Mouse (Mus musculus) lung, postnatal 4 days (tissue): ENCODE data around the gene Cobll1.

Source experiments
- DNase-seq, 2 experiments: peaks; one replicate each; pipeline ENCODE4 v3.0.0; 2021

Gene Cobll1

DNA sequence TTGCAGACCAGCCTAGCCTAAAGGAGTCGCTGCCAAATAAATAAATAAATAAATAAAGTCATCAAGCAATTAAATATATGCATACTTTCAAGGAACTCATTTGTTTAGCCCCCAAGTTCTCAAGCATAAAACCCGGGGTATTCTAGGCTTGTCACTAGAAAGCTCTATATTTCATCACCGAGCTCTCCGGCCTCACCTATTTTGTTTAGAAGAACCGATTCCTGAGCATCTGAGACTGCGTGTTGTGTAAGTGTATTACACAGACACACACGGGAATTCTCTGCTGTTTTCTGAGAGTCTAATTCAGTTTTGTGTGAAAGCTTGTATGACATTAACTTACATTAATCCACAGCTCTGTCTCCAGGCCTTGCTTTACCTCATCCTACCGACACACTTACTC lies 2.6 kb downstream of the Cobll1 start:
- DNase-seq, result no peak

DNA sequence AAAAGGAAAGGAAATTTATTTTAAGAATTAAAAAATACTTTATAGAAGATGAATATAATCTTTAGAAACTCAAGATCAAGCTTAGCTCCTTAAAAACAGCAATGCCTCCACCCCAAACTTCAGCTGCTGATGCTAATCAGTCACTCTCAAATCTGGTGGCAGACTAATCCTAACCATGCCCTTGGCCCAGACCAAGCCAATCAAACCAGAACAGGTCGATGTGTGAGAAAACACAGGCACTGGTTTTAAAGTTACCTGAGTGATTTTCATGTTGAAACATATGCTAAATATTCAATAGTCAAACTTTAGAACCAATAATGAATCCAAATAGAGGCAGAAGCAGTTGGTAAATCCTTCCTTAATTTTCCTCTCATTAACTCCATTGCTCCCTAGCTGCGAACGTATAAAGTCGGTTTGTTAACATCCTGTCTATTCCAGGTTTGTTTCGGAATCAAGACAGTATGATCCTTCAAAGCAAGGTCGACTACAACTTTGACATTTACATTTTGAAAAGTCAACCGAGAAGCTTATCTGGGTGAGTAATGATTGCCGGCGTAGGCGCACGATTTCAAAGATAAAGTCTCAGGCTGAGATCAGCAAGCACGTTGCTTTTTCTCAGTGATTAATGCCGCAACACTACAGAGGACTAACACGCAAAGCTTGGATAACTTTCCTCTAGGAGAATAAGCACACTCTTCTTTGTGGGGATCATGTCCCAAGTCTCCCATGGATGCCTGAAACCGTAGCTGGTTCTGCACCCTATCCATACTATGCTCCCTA lies 6.3 kb downstream of the Cobll1 start:
- no peak for DNase-seq

DNA sequence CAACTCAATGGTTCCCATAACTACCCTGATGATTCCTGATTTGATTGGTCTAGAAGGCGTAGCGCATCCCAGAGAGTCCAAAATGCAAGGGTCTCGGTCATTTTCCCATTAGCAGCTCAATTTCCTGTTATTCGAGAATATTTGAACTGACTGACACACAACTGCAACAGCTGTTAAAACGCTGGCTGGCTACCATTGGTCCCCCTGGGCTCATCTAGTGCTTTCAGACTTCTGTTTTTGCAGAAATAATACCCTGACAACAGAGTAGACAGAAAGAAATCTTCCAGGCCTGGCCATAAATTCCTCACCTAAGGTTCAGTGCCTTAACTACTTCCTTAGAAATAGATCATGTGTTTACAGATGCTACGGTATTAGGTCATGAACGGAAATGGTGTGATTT lies 10.8 kb downstream of the Cobll1 start:
- DNase-seq, result no peak

GRCm38 (mm10) chr2:65227898-65228290 lies 11.3 kb downstream of the Cobll1 start:
- DNase-seq, result no peak

GRCm38 (mm10) chr2:65227154-65227897 lies 11.9 kb downstream of the Cobll1 start:
- DNase-seq, result no peak

DNA sequence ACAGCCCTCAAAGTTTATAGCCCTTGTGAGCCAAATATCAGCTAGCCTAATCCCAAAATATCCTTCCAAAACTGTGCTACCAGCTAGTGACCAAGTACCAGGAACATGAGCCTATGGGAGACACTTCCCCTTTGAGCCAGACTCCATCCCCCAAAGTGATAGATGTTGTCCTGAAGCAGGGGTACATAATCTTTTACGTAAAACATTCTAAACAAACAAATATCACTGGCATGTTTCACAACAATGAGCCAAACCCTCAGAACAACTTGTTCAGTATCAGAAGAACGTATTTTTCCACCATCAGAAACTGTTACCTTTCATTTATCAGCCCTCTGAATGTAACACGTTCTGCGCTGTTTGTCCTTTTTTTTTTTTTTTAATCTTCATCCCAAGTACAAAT lies 12.7 kb downstream of the Cobll1 start:
- no peak for DNase-seq

- DNase-seq, result no peak
These were observed 15.1 kb downstream of the Cobll1 start for GRCm38 (mm10) chr2:65223956-65224735.

DNA sequence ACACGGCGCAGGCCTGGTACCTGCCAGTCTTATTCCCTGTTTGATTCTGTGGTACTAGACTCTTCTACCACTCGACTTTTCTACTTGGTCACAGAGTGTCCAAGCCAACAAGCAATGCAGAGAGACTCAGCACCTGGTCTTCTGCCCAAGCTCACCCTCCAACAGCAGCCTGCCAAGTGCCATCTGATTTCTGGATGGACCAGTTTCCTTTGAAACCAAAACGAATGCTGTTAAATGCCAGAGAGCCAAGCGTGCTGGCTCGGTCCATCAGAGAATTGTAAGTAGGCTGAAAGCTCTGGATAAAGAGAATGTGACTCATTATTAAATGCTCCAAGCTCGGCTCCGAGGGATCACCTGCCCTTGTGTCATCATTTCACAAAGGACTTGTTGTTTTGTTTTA lies 16.2 kb downstream of the Cobll1 start:
- no peak for DNase-seq

DNA sequence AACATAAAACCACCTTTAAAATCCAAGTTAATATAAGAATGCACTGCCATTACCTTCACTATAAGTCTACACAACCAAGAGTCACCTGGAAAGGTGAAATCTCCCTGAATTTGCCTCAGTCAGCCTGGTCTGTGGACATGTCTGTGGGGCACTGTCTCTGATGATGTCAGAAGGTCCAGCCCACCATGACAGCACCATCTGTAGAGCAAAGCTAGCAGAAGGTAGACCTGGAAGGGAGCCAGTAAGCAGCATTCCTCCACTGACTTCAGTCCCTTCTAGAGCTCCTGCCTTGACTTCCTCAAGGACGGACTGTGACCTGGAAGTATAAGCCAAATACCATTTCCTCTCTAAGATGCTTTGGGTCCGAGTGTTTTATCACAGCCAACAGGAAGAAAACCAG lies 17.6 kb downstream of the Cobll1 start:
- no peak for DNase-seq

DNA sequence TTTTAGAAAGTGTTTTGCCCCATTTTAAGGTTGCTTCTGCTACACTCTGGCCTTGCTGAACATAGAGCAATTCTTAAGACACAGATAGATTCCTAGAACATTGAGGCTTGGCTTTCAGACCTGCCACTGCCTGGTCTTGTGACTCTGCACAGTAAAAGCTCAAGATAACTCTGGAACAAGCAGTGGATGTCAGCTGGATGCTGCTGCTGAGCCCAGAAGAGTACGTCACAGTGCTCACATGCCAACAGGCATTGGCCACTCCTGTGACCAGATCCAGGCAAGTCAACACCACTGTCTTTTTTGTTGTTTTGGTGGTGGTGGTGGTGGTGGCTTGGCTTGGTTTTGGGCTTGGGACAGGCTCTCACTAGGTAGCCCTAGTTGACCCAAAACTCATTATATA lies 18.6 kb downstream of the Cobll1 start:
- DNase-seq, result no peak

GRCm38 (mm10) chr2:65219375-65220135 lies 19.6 kb downstream of the Cobll1 start:
- no peak for DNase-seq

- peak; percentile 40 to 59 for DNase-seq
These were observed 20.9 kb downstream of the Cobll1 start for GRCm38 (mm10) chr2:65218318-65218717.

DNA sequence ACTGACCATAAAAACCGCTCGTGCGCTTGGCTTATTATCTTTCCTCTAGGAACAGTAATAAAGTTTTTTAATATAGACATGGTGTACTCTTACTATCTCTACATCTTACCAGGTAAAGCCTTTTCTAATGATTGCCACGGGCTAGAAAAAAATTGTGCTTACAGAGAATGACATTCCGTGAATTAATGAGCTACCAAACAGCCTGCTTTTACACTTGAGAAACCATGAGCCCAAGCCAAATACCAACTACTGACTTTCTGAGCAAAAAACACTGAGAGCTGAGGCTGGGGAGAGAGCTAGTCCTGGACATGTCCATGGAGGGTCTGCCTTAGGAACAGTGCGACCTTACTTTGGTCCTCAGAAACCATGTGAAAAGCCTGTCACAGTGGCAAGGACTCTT lies 21.5 kb downstream of the Cobll1 start:
- DNase-seq, result no peak

GRCm38 (mm10) chr2:65216163-65216562 lies 23.0 kb downstream of the Cobll1 start:
- no peak for DNase-seq

- no peak for DNase-seq
These were observed 24.6 kb downstream of the Cobll1 start for GRCm38 (mm10) chr2:65214556-65214955.

GRCm38 (mm10) chr2:65213675-65214074 lies 25.5 kb downstream of the Cobll1 start:
- DNase-seq, result no peak

DNA sequence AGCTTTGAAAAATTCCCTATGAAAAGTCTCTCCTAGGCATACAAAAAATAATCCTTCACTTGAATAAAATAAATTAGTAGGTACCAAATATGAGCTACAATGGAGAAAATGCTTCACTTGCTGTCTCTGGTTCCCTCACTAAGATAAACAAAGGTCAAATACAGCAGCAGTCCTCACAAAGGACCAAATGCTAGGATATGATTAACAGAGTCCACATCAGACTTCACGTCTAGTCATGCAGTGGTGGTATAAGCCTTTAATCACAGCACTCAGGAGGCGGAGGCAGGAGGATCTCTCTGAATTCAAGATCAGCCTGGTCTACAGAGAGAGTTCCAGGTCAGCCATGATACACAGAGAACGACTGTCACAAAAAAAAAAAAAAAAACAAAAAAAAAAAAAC lies 27.6 kb downstream of the Cobll1 start:
- DNase-seq, result no peak

DNA sequence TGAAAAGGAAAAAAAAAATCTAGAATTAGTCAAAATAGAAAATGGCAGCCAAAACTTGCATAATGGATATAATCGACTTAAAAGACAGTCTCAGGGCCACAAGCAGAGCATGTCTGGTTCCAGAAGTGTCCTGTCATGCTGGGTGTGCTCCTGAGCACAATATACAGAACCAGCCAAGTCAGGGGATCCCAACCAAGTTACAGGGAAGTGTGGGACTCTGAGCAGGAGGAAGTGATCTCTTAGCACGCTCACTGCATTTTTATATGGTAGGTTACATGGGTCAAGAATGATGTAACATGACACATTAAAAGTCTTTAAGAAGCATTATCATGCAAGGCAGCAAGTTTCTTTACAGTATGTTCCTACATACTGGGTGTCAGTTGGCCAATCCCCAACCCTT lies 31.5 kb downstream of the Cobll1 start:
- DNase-seq, result no peak

DNA sequence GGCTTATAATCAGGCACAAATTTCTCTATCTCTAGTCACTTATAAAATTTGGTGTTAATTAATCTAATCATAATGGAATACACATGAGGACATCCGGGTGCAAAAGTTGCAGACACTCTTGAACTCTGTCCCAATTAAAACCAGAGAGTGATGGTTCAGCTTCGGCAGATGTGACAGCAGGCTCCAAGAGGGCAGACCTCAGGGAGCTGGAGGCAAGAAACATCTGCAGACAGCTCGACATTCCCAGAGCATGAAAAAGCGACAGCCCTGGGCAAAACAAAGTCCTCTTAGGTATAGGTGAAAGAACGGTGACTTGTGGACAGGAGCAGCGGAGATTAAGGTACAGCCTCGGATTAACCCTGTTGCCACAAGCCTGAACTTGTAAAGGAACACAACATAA lies 35.5 kb downstream of the Cobll1 start:
- DNase-seq, result no peak

- DNase-seq, result no peak
These were observed 39.5 kb downstream of the Cobll1 start for GRCm38 (mm10) chr2:65199706-65200105.

- no peak for DNase-seq
These were observed 40.6 kb downstream of the Cobll1 start for GRCm38 (mm10) chr2:65198605-65199004.

DNA sequence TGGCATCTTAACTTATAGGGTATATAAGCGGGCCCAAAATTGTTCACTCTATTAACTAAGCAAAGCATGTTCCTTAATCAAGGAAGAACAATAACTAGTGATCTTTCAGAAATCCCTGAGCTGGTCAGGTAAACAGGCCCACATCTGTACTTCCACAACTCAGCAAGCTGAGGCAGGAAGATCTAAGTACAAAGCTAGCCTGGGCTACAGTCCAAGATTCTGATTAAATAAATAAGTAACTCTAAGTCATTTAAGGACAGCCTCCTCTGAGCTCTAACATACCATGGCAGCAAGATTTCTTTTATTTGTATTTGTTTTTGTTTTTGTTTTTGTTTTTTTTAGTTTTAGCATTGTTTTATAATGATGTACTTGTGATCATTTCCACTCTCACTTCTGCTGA lies 42.2 kb downstream of the Cobll1 start:
- no peak for DNase-seq
